Mouse (Mus musculus): ENCODE measurements around the gene Plbd2.

The Plbd2 gene

GRCm38 (mm10) chr5:120503144-120503795, at the start of gene Plbd2:
Gene Plbd2, minus strand, starts transcription at chr5:120503625.
- DNase-seq, result peak; percentile 95

GRCm38 (mm10) chr5:120550673-120551072, 47.2 kb upstream of the Plbd2 start:
- DNase-seq, result no peak

DNA sequence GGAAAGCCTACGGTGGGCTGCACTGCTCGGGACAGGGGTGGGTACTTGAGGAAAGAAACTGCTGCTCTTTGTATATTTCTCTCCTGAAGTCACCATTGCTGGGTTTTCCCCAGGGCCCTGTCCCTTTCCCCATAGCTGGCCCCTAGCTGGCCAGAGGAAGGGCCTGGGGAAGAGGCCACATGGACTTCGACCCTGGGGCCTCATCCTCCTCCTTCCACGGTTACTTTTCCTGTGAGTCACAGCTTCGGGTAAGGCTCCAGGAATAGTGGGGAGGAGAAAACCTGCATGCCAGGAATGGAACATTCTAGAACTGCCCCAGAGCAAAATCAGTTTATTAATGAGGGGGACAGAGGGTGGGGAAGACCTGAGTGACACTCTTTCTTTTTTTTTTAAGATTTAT, 46.7 kb upstream of the Plbd2 start:
- no peak for DNase-seq

DNA sequence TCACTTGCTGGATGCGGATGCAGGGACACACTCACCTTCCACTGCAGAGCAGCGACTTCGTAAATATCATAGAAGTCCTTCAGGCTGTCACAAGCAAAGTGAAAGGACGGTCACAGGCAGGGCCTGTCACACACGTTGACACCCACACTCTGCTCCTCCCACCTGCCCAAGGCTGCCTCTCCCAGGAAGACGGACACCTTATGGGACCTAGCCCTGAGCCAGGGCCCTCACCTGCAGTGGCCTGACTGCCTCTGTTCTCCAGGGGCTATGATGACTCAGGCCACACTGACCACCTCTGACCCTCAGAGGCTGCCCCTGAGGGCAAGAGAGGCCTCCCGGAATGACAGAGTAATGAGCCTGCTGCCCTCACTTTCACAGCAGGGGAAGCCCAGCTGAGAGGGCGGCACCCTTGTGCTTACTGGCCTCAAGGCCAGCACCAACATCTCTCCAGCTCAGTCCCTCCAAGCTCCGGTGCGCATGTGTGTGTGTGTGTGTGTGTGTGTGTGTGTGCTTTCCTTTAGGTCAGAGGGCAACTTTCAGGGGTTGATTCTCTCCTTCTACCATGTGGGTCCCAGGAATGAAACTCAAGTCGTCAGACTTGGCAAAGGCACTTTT, 44.9 kb upstream of the Plbd2 start:
- DNase-seq, result no peak

DNA sequence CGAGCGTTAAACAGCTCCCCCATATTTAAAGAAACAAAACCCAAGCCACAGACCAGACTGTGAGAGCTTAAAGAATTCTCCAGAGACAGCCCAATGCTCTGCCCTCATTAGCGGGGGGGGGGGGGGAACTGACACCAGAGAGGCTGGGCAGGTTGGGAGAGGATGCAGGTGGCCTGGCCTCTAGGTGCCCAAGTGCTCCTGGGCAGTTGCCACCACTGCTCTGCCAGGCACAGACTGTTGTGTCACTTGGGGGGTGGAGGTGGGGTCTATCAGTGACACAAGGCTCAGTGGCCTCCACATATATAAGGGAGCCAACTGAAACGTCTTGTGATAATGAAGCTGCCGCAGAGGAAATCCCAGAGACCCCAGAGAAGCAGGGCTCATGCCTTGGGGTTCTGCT, 33.2 kb upstream of the Plbd2 start:
- DNase-seq, result no peak

DNA sequence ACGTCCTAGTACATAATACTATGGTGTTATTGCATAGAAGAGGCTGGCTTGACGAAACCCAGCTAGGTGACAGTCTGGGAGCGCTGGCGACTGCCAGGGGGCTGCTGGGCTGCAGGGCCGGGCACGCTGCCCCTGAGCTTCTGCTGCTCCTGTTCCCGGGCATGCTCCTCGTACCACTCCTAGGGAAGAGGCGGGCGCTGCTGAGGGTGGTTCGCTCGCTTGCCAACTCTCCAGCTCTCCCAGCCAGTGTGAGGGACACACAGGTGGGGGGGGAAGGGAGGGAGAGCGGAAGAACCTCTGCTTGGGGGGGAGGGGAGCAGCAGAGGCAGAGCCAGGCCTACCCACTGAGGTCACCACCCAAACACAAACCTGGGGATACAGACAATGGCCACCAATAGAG, 32.6 kb upstream of the Plbd2 start:
- DNase-seq, result no peak

- DNase-seq, result no peak
Observed at GRCm38 (mm10) chr5:120534686-120535075, 31.3 kb upstream of the Plbd2 start.

GRCm38 (mm10) chr5:120534071-120534685, 30.8 kb upstream of the Plbd2 start:
- no peak for DNase-seq

GRCm38 (mm10) chr5:120531631-120532030, 28.2 kb upstream of the Plbd2 start:
- no peak for DNase-seq

DNA sequence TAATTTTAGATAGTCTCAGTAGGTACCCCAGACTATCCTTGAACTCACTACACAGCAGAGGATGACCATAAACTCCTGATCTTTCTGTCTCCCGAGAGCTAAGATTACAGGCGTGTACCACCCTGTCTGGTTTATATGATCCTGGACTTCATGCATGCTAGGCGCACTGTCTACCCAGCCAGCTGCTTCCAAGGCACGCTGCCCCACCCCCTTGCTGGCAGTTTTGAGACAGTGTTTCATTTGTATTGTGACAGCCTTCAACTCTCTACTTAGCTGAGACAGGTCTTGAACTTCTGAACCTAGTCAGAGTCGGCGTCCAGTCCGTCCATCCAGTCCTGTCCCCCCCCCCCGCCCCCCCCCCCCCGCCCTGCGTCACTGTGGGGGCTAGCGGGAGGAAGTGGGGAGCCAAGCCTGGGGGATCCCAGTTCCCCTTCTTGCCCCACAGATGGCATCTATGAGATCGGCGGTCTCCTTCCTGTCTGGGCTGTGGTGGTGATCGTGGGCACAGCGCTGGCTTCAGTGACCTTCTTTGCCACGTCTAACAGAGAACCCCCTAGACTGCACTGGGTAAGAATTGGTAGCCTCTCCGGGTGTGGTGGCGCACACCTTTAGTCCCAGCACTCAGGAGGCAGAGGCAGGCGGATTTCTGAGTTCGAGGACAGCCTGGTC, 24.0 kb upstream of the Plbd2 start:
- no peak for DNase-seq

DNA sequence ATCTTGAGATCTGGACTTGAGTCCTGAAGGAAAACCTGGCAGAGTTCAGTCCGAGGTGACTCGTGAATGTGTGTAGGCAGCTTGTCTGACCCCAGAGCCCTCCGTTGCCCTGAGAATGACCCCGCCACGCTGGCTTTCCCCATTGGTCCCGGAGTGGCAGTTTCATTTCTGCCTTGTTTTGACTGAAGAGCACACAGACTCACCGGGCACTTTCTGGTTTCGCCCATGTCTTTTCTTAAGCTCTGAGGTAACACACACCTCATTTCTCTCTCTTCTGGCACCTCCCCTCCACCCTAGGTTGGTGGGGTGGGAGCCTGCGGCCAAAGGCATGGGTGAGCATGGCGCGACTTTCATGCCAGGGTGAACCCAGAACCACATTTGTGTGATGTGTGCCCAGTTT, 22.9 kb upstream of the Plbd2 start:
- no peak for DNase-seq

DNA sequence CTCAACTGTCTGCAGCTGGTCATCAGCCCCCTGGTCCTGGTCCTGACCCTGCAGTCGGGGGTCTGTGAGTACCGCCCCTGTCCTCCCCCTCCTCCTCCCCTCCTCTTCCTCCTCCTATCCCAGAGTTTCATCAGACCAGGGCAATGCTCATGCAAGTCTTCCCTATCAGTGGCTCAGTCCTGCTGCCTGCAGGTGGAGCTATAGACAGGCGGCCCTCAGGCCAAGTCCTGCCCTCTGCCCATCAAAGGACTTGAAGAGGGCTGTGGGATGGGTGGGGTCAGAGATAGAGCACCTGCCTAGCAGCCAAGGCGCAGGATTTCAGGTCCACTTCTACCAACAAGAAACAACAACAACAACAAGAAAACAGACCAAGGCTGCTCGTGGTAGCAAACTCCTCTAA, 22.3 kb upstream of the Plbd2 start:
- DNase-seq, result no peak

DNA sequence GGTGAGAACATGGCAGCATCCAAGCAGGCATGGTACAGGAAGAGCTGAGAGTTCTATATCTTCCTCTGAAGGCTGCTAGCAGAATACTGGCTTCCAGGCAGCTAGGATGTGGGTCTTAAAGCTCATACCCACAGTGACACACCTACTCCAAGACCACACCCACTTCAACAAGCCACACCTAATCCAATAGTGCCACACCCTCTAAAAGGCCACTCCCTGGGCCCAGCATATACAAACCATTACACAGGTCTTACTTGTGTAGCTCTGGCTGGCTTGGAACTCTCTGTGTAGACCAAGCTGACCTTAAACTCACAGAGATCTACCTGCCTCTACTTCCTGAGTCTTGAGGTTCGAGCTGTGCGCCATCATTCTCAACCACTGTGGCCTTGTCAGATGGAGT, 21.3 kb upstream of the Plbd2 start:
- no peak for DNase-seq

- no peak for DNase-seq
Observed at GRCm38 (mm10) chr5:120522649-120523048, 19.2 kb upstream of the Plbd2 start.

DNA sequence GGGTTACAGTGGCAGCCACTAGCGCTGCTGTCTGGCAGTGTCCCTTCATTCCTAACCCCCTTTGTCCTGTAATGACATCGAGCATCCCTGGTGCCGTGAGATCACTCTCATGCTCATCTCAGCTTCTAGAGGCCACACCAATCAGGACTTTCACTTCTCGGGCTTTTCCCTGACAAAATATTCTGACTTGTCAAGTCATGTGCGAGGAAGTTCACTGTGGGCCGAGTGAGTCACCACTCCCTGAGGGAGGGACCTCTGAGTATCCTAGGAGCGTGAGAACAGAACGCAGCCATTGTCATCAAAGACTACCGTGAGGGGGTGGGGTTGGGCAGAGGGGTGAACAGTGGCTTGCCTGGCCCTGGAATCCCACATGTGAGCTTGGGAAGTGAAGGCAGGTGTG, 14.1 kb upstream of the Plbd2 start:
- DNase-seq, result no peak

DNA sequence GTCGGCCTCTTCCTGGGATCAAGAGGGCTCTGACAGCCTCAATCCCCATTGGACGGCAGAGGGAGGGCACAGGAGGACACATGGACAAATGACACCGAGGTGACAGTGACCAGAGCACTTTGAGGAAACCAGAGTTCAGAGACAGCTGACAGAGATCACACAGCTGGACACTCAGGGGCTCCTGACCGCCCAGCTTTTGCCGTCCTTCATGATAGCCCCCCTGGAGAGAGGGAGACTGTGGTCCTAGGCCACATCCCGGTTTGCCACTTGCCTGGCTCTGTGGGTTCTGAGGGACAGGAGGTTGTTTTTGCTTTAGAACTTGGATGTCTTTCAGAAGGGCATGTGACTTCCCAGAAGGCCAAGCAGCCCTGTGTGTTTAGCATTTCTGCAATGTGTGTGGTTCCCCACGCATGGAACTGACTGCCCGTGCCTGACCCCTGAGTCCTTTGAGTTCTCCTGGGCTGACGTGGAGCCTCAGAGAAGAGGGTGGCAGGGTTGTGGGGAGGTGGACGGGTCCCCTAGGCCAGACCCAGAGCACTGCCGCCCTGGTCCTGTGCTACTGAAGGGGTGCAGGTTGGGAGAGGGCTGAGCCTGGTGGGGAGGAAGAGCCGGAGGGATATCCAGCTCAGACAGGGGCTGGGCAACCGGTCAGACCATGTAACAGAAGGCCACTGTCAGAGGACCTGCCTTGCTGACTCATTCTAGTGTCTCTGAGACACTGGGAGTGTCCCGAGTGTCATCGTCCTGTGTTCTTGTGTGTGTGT, 13.0 kb upstream of the Plbd2 start:
- no peak for DNase-seq

GRCm38 (mm10) chr5:120515451-120515850, 12.0 kb upstream of the Plbd2 start:
- DNase-seq, result no peak

DNA sequence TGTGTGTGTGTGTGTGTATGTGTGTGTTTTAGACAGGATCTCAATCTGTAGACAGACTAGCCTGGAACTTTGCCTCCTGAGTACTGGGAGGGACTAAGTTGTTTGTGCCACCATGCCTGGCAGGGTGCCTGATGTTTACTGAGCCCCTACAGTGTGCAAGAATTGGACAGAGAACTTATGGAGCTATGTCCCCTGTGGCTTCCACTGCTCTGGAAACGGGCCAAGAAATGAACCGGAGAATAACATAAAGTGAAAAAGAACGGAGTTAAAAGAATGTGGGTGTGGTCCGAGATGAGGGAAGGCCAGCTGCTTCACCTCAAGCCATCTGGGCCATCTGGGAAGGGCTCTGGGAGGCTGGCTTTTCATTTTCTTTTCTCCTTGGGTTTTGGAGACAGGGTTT, 11.3 kb upstream of the Plbd2 start:
- peak; percentile 36 for DNase-seq

GRCm38 (mm10) chr5:120514031-120514677, 10.7 kb upstream of the Plbd2 start:
- DNase-seq, result no peak

GRCm38 (mm10) chr5:120512911-120513555, 9.6 kb upstream of the Plbd2 start:
- peak; percentile 32 for DNase-seq

DNA sequence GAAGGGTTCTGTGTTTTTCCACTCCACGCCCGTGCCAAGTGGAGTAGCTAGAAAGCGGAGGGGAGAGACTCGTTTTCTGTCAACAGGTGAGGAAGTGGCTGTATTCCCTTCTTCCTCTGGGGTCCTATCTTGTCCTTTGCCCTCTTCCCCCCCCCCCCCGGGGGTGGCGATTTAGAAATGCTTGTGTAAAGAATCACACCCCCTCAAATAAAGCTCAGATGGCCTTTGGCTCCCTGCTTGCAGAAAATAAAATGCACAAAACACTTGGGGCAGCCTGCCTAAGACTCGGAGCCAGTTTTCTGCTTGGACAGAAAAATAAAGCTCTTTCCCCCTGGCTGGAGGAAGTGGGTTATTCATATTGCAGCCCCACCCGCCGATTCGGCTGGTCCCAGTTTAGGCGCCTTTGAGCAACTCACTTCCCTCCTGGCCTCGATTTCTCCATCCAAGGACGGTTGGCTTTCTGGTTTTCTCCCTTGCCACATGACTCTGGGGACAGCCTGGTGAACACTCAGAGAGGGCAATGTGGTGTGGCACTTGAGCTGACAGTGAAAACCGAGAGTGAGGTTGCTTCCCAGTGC, 8.3 kb upstream of the Plbd2 start:
- no peak for DNase-seq
